Mouse (Mus musculus) Patski (cell line): ENCODE measurements around the gene Golt1b. TPM values are rescaled to one million over a fixed set of nuclear protein-coding genes. Genes with fewer than 3 reads are reported as not detected.

Experiments used
- ATAC-seq: fragments of 100-300 bp; one replicate; pipeline ENCODE4 v1.8.0; 2021
- CTCF ChIA-PET: fragments of 350-600 bp; sonication (Branson Sonifier 250); formaldehyde crosslinking; loops from one replicate; lab custom pipeline; 2022; ENCODE audit warnings: inconsistent platforms; lab: Charles Lee
- POLR2A ChIA-PET: fragments of 350-600 bp; sonication (Branson Sonifier 250); formaldehyde crosslinking; loops from one replicate; lab custom pipeline; 2022; ENCODE audit warnings: antibody characterized with exemption, inconsistent platforms; lab: Charles Lee
- DNase-seq: peaks from one replicate; pipeline ENCODE4 v3.0.0-alpha.2; 2011; ENCODE audit warnings: low read depth, low spot score
- H3K27me3 ChIP-seq: fragments of 371-371 bp; one replicate; pipeline ENCODE4 v1.5.1; 2021
- CTCF ChIP-seq: fragments of 100-300 bp; IDR thresholded peaks from one replicate; pipeline ENCODE4 v1.5.1; 2021
- in situ Hi-C: fragments of 300-500 bp; cut with MboI; formaldehyde crosslinking; loops from 3 replicates; pipeline ENCODE4 v1.11.1; 2018; ENCODE audit warnings: low pct_unique_long_range_greater_than_20kb, mixed read lengths
- polyA plus RNA-seq: library from polyadenylated mRNA; unstranded; gene quantifications from one replicate; pipeline ENCODE4 v1.2.3, GENCODE M21; 2021

The Golt1b gene
- polyA plus RNA-seq, 1 experiment from 2014 or later: 44.6 TPM

GRCm38 (mm10) chr6:142357106-142357505, 29.9 kb upstream of the Golt1b start:
- TF ChIP-seq CTCF: no peak
- ATAC-seq: no peak

GRCm38 (mm10) chr6:142362036-142362435, 25.0 kb upstream of the Golt1b start:
- TF ChIP-seq CTCF: no peak
- no peak for DNase-seq
- peak; percentile 41 for ATAC-seq
- in situ Hi-C loops: loop anchor here (25.0 kb wide), 1 partner anchor 800 kb away; the partner anchor contains the start of gene Etnk1
- H3K27me3 ChIP-seq: no peaks in the 10 kb centered on the region
- ChIA-PET POLR2A (no interaction called here), CTCF (interaction anchor here (0.6 to 2.6 kb wide), 8 partner anchors 9 to 156 kb away, joined by 3 to 16 read pairs (median 4); no protein-coding TSS in a partner anchor)

More at GRCm38 (mm10) chr6:142357106-142357505, 29.9 kb upstream of the Golt1b start:
- ChIA-PET POLR2A (interaction anchor here (0.6 kb wide), 1 partner anchor 10 kb away, joined by 4 read pairs; no protein-coding TSS in a partner anchor), CTCF (interaction anchor here (1.9 kb wide), 1 partner anchor 8 kb away, joined by 5 read pairs; no protein-coding TSS in a partner anchor)
- in situ Hi-C loops: loop anchor here (25.0 kb wide), 1 partner anchor 805 kb away; the partner anchor contains the start of gene Etnk1
- no peak for DNase-seq
- H3K27me3 ChIP-seq: no peaks in the 10 kb centered on the region

- H3K27me3 ChIP-seq: no peaks in the 10 kb centered on the region
- DNase-seq (no peak), ATAC-seq (no peak)
- in situ Hi-C loops: loop anchor here (25.0 kb wide), 1 partner anchor 799 kb away; the partner anchor contains the start of gene Etnk1
- ChIA-PET CTCF (interaction anchor here (0.6 to 2.6 kb wide), 9 partner anchors 10 to 155 kb away, joined by 3 to 16 read pairs (median 4); no protein-coding TSS in a partner anchor), POLR2A (no interaction called here)
- TF ChIP-seq CTCF: peak; percentile 71
Observed at GRCm38 (mm10) chr6:142363019-142363576, 23.9 kb upstream of the Golt1b start.

GRCm38 (mm10) chr6:142365742-142366472, 21.1 kb upstream of the Golt1b start:
- ChIA-PET CTCF (interaction anchor here (1.0 to 1.5 kb wide), 3 partner anchors 16 to 105 kb away, joined by 4 to 5 read pairs (median 5); no protein-coding TSS in a partner anchor), POLR2A (interaction anchor here (0.6 kb wide), 1 partner anchor 919 kb away, joined by 3 read pairs; no protein-coding TSS in a partner anchor)
- TF ChIP-seq CTCF: no peak
- in situ Hi-C loops: loop anchor here (5.0 to 25.0 kb wide), 2 partner anchors 151 to 796 kb away; partner anchors contain the start of gene Etnk1
- H3K27me3 ChIP-seq: no peaks in the 10 kb centered on the region
- no peak for DNase-seq
- peak; percentile 78 for ATAC-seq

GRCm38 (mm10) chr6:142366473-142367018, 20.5 kb upstream of the Golt1b start:
- in situ Hi-C loops: loop anchor here (5.0 to 25.0 kb wide), 2 partner anchors 151 to 796 kb away; partner anchors contain the start of gene Etnk1
- ChIA-PET POLR2A (interaction anchor here (0.6 to 1.3 kb wide), 2 partner anchors 10 to 21 kb away, joined by 3 read pairs; no protein-coding TSS in a partner anchor), CTCF (interaction anchor here (1.0 to 1.5 kb wide), 4 partner anchors 10 to 104 kb away, joined by 4 to 5 read pairs (median 5); no protein-coding TSS in a partner anchor)
- ATAC-seq (peak; percentile 7), DNase-seq (no peak)
- H3K27me3 ChIP-seq: no peaks in the 10 kb centered on the region
- no peak for TF ChIP-seq CTCF

GRCm38 (mm10) chr6:142367565-142367964, 19.5 kb upstream of the Golt1b start:
- ATAC-seq (peak; percentile 55), DNase-seq (no peak)
- POLR2A ChIA-PET: interaction anchor here (1.2 to 1.3 kb wide), 2 partner anchors 9 to 21 kb away, joined by 3 to 4 read pairs; no protein-coding TSS in a partner anchor
- H3K27me3 ChIP-seq: no peaks in the 10 kb centered on the region
- CTCF ChIA-PET: interaction anchor here (1.4 kb wide), 1 partner anchor 9 kb away, joined by 5 read pairs; no protein-coding TSS in a partner anchor
- in situ Hi-C loops: loop anchor here (5.0 to 25.0 kb wide), 2 partner anchors 150 to 795 kb away; partner anchors contain the start of gene Etnk1
- no peak for TF ChIP-seq CTCF

GRCm38 (mm10) chr6:142369568-142369967, 17.5 kb upstream of the Golt1b start:
- CTCF ChIA-PET: interaction anchor here (1.1 to 1.7 kb wide), 3 partner anchors 8 to 22 kb away, joined by 3 to 4 read pairs (median 3); no protein-coding TSS in a partner anchor
- ATAC-seq (peak; percentile 9), DNase-seq (no peak)
- H3K27me3 ChIP-seq: no peaks in the 10 kb centered on the region
- POLR2A ChIA-PET: interaction anchor here (0.7 kb wide), 1 partner anchor 207 kb away, joined by 3 read pairs; no protein-coding TSS in a partner anchor
- in situ Hi-C loops: loop anchor here (5.0 to 25.0 kb wide), 2 partner anchors 148 to 793 kb away; partner anchors contain the start of gene Etnk1
- TF ChIP-seq CTCF: no peak

GRCm38 (mm10) chr6:142377081-142377480, 9.9 kb upstream of the Golt1b start:
- in situ Hi-C loops: no loop called here
- no peak for DNase-seq
- no peaks in the 10 kb centered on the region for H3K27me3 ChIP-seq
- ChIA-PET CTCF (interaction anchor here (1.3 to 1.7 kb wide), 5 partner anchors 7 to 100 kb away, joined by 3 to 5 read pairs (median 3); no protein-coding TSS in a partner anchor), POLR2A (no interaction called here)
- no peak for ATAC-seq
- TF ChIP-seq CTCF: no peak

GRCm38 (mm10) chr6:142378576-142379330, 8.3 kb upstream of the Golt1b start:
- ChIA-PET POLR2A (no interaction called here), CTCF (interaction anchor here (0.7 to 1.7 kb wide), 2 partner anchors 9 to 80 kb away, joined by 3 to 4 read pairs; no protein-coding TSS in a partner anchor)
- no peak for TF ChIP-seq CTCF
- in situ Hi-C loops: no loop called here
- no peaks in the 10 kb centered on the region for H3K27me3 ChIP-seq
- DNase-seq: no peak
- ATAC-seq: no peak
